Mouse (Mus musculus): ENCODE data around the gene Gapt.
"Not testable (repeated sequence)": the region's sequence is repeated elsewhere in the genome, so short reads cannot be mapped to it uniquely, and the experiment has no call there.

DNA sequence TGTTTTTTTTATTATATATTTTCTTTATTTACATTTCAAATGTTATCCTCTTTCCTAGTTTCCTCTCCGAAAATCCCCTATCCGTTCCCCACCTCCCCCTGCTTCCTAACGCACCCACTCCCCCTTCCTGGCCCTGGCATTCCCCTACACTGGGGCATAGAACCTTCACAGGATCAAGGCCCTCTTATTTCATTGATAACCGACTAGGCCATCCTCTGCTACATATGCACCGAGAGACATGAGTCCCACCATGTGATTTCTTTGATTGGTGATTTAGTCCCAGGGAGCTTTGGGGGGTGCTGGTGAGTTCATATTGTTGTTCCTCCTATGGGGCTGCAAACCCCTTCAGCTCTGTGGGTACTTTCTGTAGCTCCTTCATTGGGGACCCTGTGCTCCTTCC, 47.7 kb upstream of the Gapt start:
- not testable (repeated sequence) for TF ChIP-seq CTCF (conservative IDR thresholded peaks at IDR 0.05; ENCODE audit: insufficient read depth, insufficient read length, low read depth, low read length); POLR2A (IDR thresholded peaks at IDR 0.05; ENCODE audit: low read depth, low read length)

Data from kidney, adult 2 months (tissue).